Mouse (Mus musculus): ENCODE results near the gene Wnt11. TPM values are rescaled to one million over a fixed set of nuclear protein-coding genes. Genes with fewer than 3 reads are reported as not detected.

Gene Wnt11
- polyA plus RNA-seq, 2 experiments, result 39.1 to 115 TPM

- no peak overlapping the region for H3K4me2 ChIP-seq (replicated peaks; ENCODE audit: low read depth, low read length, severe bottlenecking)
- H3K9me3 ChIP-seq (ENCODE audit: control insufficient read depth, low read length), result no peaks in the 10 kb centered on the region
- no peak overlapping the region for H3K27ac ChIP-seq (replicated peaks; ENCODE audit: low read depth, low read length)
- WGBS, result 81% methylated on average over 6 of the region's 6 CpGs
- ATAC-seq (ENCODE audit: low FRiP score, low read depth) (no peak), DNase-seq (ENCODE audit: low spot score) (no peak)
- H3K4me3 ChIP-seq (replicated peaks; ENCODE audit: low read length), result no peak overlapping the region
- H3K9ac ChIP-seq (ENCODE audit: low read depth, low read length, severe bottlenecking), result no peak overlapping the region
- H3K4me1 ChIP-seq (ENCODE audit: control insufficient read depth, insufficient read depth, low read length), result peaks cover 6% of the 10 kb centered on the region
- no peaks in the 10 kb centered on the region for H3K27me3 ChIP-seq (ENCODE audit: control insufficient read depth, insufficient read depth, low read length)
- no peak for TF ChIP-seq POLR2A (IDR thresholded peaks at IDR 0.05; ENCODE audit: borderline replicate concordance, extremely low read depth, insufficient read depth, insufficient read length)
- no peaks in the 10 kb centered on the region for H3K36me3 ChIP-seq (ENCODE audit: control insufficient read depth, insufficient read depth, low read length)
These were observed 25.5 kb upstream of the Wnt11 start for GRCm38 (mm10) chr7:98809372-98809771.

DNA sequence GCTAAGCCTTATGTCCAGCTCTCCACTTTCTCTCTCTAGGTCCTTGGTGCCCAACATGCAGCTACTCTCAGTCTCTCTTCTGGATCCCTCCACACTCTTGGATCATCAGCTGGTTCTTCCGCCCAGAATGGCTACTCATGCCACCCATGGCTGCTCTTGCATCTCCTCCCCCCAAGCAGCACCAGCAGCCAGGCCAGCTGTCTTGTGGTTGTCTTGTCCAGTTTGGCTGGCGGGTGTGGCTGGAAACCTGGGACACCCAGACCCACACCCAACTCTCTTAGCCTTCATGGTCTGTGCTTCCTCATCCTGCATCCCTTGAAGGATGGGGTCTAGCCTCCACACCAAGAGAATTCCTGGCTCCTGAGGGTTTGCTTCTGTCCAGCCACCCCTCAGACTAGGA lies 24.3 kb upstream of the Wnt11 start:
- Histone ChIP-seq H3K4me3 (replicated peaks; ENCODE audit: low read length) (no peak overlapping the region), H3K27ac (replicated peaks; ENCODE audit: low read depth, low read length) (no peak overlapping the region), H3K27me3 (ENCODE audit: control insufficient read depth, insufficient read depth, low read length) (no peaks in the 10 kb centered on the region), H3K9me3 (ENCODE audit: control insufficient read depth, low read length) (no peaks in the 10 kb centered on the region), H3K36me3 (ENCODE audit: control insufficient read depth, insufficient read depth, low read length) (no peaks in the 10 kb centered on the region), H3K4me1 (ENCODE audit: control insufficient read depth, insufficient read depth, low read length) (peaks cover 7% of the 10 kb centered on the region; the same call in 1 of the 2 replicates), H3K9ac (ENCODE audit: low read depth, low read length, severe bottlenecking) (no peak overlapping the region), H3K4me2 (replicated peaks; ENCODE audit: low read depth, low read length, severe bottlenecking) (no peak overlapping the region)
- TF ChIP-seq POLR2A (IDR thresholded peaks at IDR 0.05; ENCODE audit: borderline replicate concordance, extremely low read depth, insufficient read depth, insufficient read length), result no peak
- DNase-seq (ENCODE audit: low spot score) (no peak), ATAC-seq (ENCODE audit: low FRiP score, low read depth) (no peak)
- 94% methylated on average over 2 of the region's 2 CpGs for WGBS

DNA sequence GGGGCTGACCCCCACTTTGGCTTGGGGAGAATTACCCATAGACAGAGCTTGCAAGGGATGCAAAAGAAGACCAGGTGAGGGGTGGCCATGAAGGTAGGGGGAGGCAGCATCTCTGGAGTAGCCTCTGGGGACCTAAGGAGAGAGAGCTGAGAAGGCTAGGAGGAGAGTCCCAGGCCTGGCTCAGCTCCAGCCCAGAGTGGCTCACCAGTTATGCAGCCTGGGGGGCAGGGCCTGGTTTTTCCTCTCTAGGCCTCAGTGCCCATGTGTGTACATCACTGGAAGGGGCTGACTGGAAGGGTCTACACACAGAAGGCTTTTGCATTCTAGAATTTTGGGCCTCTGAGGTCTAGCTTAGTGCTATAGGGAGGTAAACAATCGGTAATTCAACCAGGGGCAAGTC lies 14.4 kb upstream of the Wnt11 start:
- H3K4me2 ChIP-seq (replicated peaks; ENCODE audit: low read depth, low read length, severe bottlenecking), result 0 out of 2 replicates have a peak overlapping the region, but pooled peaks have one; percentile 10
- DNase-seq (ENCODE audit: low spot score) (no peak), ATAC-seq (ENCODE audit: low FRiP score, low read depth) (no peak)
- no peaks in the 10 kb centered on the region for H3K9me3 ChIP-seq (ENCODE audit: control insufficient read depth, low read length)
- H3K4me1 ChIP-seq (ENCODE audit: control insufficient read depth, insufficient read depth, low read length), result peaks cover 19% of the 10 kb centered on the region
- H3K9ac ChIP-seq (ENCODE audit: low read depth, low read length, severe bottlenecking), result no peak overlapping the region
- no peaks in the 10 kb centered on the region for H3K27me3 ChIP-seq (ENCODE audit: control insufficient read depth, insufficient read depth, low read length)
- TF ChIP-seq POLR2A (IDR thresholded peaks at IDR 0.05; ENCODE audit: borderline replicate concordance, extremely low read depth, insufficient read depth, insufficient read length), result no peak
- WGBS, result 89% methylated on average over 1 of the region's 1 CpGs
- H3K27ac ChIP-seq (replicated peaks; ENCODE audit: low read depth, low read length), result no peak overlapping the region
- H3K4me3 ChIP-seq (replicated peaks; ENCODE audit: low read length), result no peak overlapping the region
- H3K36me3 ChIP-seq (ENCODE audit: control insufficient read depth, insufficient read depth, low read length), result no peaks in the 10 kb centered on the region

DNA sequence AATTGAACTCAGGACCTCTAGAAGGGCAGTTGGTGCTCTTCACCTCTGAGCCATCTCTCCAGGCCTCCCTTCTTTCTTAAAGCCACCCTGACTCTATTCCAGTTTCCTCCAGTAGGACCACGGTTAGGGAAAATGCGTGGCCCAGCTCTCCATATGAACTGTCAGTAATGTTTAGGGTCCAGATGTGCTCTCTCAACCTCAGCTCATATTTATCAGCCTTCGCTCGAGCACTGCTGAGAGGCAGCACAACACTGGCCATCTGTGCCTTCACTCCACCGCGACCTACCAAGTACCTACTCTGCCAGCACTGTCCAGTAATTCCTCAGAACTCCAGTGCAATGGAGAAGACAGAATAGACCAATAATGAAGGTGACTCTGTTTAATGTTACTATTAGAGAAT lies 12.0 kb upstream of the Wnt11 start:
- 70% methylated on average over 6 of the region's 6 CpGs for WGBS
- H3K27ac ChIP-seq (replicated peaks; ENCODE audit: low read depth, low read length), result no peak overlapping the region
- peaks cover 16% of the 10 kb centered on the region for H3K4me1 ChIP-seq (ENCODE audit: control insufficient read depth, insufficient read depth, low read length)
- no peak overlapping the region for H3K4me2 ChIP-seq (replicated peaks; ENCODE audit: low read depth, low read length, severe bottlenecking)
- DNase-seq (ENCODE audit: low spot score), result no peak
- H3K36me3 ChIP-seq (ENCODE audit: control insufficient read depth, insufficient read depth, low read length), result no peaks in the 10 kb centered on the region
- H3K27me3 ChIP-seq (ENCODE audit: control insufficient read depth, insufficient read depth, low read length), result no peaks in the 10 kb centered on the region
- no peak overlapping the region for H3K9ac ChIP-seq (ENCODE audit: low read depth, low read length, severe bottlenecking)
- H3K4me3 ChIP-seq (replicated peaks; ENCODE audit: low read length), result no peak overlapping the region
- no peaks in the 10 kb centered on the region for H3K9me3 ChIP-seq (ENCODE audit: control insufficient read depth, low read length)
- TF ChIP-seq POLR2A (IDR thresholded peaks at IDR 0.05; ENCODE audit: borderline replicate concordance, extremely low read depth, insufficient read depth, insufficient read length), result no peak
- ATAC-seq (ENCODE audit: low FRiP score, low read depth), result no peak

DNA sequence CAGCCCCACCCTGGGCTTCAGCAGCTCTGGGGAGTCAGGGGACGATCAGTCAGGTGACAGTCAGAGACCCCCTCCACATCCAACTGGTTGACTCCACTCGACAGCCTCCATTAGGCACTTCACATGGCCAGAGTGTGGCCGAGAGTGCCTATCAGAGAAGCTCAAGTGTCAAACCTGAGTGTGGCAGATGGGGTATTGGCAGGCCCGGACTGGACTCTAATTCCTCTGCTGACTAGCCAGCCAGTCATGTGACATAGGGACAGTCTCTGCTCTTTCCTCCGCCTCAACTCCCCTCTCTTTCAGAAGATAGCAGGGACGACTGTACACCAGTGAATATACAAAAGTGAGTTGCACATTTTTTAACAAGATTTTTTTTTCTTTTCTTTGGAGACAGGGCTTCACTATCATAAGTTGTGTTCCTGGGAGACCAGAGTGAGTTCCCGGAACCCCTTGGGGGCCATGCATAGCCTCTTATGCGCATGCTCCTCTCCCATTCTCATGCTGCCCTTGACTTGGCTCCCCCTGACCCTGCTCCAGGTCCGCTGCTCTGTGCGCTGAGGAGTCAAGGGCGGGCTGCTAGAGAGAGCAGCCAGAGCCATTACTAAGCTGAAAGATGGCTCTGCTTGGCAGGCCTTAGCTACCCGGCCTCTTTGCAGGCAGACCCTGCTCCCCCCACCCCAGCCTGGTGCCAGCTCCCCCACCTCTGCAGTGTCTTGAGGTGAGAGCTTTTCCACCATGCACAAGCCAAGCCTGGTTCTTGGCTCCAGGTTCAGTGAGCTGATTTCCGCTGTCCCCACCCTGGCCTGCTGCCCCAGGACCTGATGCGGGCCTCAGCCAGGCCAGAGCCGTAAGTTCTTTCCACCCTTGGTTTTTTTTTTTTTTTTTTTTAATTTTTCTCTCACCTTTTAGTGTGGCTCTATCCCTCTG lies 10.8 kb upstream of the Wnt11 start:
- no peak for ATAC-seq (ENCODE audit: low FRiP score, low read depth)
- H3K36me3 ChIP-seq (ENCODE audit: control insufficient read depth, insufficient read depth, low read length), result no peaks in the 10 kb centered on the region
- no peak overlapping the region for H3K27ac ChIP-seq (replicated peaks; ENCODE audit: low read depth, low read length)
- no peak for TF ChIP-seq POLR2A (IDR thresholded peaks at IDR 0.05; ENCODE audit: borderline replicate concordance, extremely low read depth, insufficient read depth, insufficient read length)
- DNase-seq (ENCODE audit: low spot score), result no peak
- no peak overlapping the region for H3K4me3 ChIP-seq (replicated peaks; ENCODE audit: low read length)
- H3K4me2 ChIP-seq (replicated peaks; ENCODE audit: low read depth, low read length, severe bottlenecking), result no peak overlapping the region
- 59% methylated on average over 15 of the region's 15 CpGs for WGBS
- no peaks in the 10 kb centered on the region for H3K27me3 ChIP-seq (ENCODE audit: control insufficient read depth, insufficient read depth, low read length)
- H3K9me3 ChIP-seq (ENCODE audit: control insufficient read depth, low read length), result no peaks in the 10 kb centered on the region
- H3K9ac ChIP-seq (ENCODE audit: low read depth, low read length, severe bottlenecking), result no peak overlapping the region
- H3K4me1 ChIP-seq (ENCODE audit: control insufficient read depth, insufficient read depth, low read length), result peaks cover 14% of the 10 kb centered on the region

All from limb, embryonic 14.5 days (tissue).